Mouse (Mus musculus): ENCODE data around the gene Hpn. TPM values are rescaled to one million over a fixed set of nuclear protein-coding genes. Genes with fewer than 3 reads are reported as not detected.

The Hpn gene
- polyA plus RNA-seq, 1 experiment from 2014 or later, result 77.0 TPM

DNA sequence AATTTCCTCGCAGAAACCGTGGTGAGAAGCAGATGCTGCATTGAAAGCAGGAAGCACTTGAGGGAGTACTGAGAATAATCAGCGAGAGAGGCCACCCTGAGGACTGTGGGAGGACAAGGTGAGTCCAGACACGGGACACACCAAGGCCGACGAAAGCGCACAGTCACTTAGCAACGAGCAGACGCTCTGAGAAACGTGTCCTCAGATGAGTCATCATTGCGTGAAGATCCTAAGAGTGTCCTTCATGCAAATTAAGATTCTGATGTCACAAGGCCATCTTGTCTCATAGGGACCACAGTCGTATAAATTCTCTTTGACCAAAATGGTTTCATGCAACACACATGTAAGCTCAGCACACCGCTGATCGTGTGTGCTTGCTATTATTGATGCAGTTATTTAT, 14.3 kb downstream of the Hpn start:
- Histone ChIP-seq H3K9ac (replicated peaks; ENCODE audit: low read length) (no peak overlapping the region), H3K4me1 (ENCODE audit: insufficient read depth, low read length) (0 out of 2 replicates have a peak, but pooled peaks cover 3% of the 10 kb centered on the region), H3K27me3 (ENCODE audit: insufficient read depth, low read length) (peaks cover 10% of the 10 kb centered on the region; the same call in 1 of the 2 replicates), H3K9me3 (ENCODE audit: low read length) (no peaks in the 10 kb centered on the region), H3K36me3 (ENCODE audit: insufficient read depth, low read length) (no peaks in the 10 kb centered on the region), H3K27ac (ENCODE audit: low read length) (no peak overlapping the region), H3K4me3 (ENCODE audit: low read length) (no peak overlapping the region), H3K4me2 (replicated peaks; ENCODE audit: low read depth, low read length) (no peak overlapping the region)
- no peak for ATAC-seq (ENCODE audit: low FRiP score, low TSS enrichment)
- WGBS, result 73% methylated on average over 14 of the region's 14 CpGs

DNA sequence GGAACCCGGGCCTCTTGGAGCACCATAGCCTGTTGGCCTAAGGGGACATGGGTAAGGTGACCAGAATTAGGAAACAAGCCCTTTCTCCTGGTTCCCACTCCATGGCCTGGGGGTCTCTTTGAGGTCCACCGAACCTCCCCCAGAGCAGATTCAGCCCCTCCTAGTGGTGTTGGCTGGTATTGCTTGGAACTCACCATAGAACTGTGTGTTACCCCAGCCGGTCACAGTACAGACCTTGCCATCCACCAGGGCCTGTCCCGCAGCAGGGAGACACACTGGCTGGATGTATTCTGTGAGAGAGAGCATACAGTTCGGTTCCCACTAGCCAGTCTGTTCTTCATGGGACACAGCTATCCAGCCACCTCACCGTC, 15.5 kb downstream of the Hpn start:
- Histone ChIP-seq H3K4me1 (ENCODE audit: insufficient read depth, low read length) (0 out of 2 replicates have a peak, but pooled peaks cover 3% of the 10 kb centered on the region), H3K27ac (ENCODE audit: low read length) (no peak overlapping the region), H3K4me2 (replicated peaks; ENCODE audit: low read depth, low read length) (no peak overlapping the region), H3K27me3 (ENCODE audit: insufficient read depth, low read length) (peaks cover 10% of the 10 kb centered on the region; the same call in 1 of the 2 replicates), H3K9ac (replicated peaks; ENCODE audit: low read length) (no peak overlapping the region), H3K36me3 (ENCODE audit: insufficient read depth, low read length) (no peaks in the 10 kb centered on the region), H3K4me3 (ENCODE audit: low read length) (no peak overlapping the region), H3K9me3 (ENCODE audit: low read length) (no peaks in the 10 kb centered on the region)
- ATAC-seq (ENCODE audit: low FRiP score, low TSS enrichment), result no peak
- 87% methylated on average over 6 of the region's 6 CpGs for WGBS

DNA sequence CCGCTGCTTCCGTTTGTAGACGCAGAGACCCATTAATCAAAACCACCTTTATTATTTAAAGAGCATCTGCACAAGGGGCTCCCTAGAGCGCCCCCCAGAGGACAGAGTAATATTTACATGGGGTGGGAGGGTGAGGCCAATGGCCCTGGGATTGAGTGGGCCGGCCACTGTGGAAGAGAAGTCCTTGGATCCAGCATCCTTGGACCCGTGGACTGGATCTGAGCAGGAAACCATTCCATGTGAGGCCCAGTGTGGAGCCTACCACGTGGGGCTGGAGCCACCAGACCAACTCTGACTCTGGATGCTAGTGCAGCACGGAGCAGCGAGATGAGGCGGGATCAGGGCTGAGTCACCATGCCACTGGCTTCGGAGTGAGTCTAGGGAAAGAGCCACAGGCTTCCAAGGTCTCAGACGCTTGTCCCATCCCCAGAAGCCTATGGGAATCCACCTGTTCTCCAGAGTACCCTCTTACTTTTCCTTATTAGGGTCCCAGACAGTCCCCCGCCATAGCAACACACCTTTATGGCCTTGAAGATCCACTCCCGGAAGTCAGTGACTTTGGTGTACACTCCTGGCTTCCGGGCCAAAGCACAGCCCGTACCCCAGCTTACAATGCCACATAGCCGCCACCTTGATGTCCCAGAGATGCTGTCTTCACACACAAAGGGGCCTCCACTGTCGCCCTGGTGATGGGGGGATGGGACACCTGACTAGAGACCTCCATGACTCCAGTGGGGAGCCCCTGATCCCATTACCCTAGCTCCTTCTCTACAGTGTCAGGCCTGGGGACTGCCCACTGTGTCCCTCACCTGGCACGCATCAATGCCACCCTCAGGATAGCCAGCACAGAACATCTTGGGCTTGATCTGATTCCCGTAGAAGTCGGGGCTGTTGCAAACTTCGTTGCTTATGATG, 16.1 kb downstream of the Hpn start:
- Histone ChIP-seq H3K4me3 (ENCODE audit: low read length) (no peak overlapping the region), H3K36me3 (ENCODE audit: insufficient read depth, low read length) (no peaks in the 10 kb centered on the region), H3K27me3 (ENCODE audit: insufficient read depth, low read length) (peaks cover 6% of the 10 kb centered on the region; the same call in 1 of the 2 replicates), H3K9me3 (ENCODE audit: low read length) (no peaks in the 10 kb centered on the region), H3K9ac (replicated peaks; ENCODE audit: low read length) (no peak overlapping the region), H3K4me2 (replicated peaks; ENCODE audit: low read depth, low read length) (no peak overlapping the region), H3K4me1 (ENCODE audit: insufficient read depth, low read length) (0 out of 2 replicates have a peak, but pooled peaks cover 3% of the 10 kb centered on the region), H3K27ac (ENCODE audit: low read length) (no peak overlapping the region)
- 79% methylated on average over 22 of the region's 22 CpGs for WGBS
- no peak for ATAC-seq (ENCODE audit: low FRiP score, low TSS enrichment)

DNA sequence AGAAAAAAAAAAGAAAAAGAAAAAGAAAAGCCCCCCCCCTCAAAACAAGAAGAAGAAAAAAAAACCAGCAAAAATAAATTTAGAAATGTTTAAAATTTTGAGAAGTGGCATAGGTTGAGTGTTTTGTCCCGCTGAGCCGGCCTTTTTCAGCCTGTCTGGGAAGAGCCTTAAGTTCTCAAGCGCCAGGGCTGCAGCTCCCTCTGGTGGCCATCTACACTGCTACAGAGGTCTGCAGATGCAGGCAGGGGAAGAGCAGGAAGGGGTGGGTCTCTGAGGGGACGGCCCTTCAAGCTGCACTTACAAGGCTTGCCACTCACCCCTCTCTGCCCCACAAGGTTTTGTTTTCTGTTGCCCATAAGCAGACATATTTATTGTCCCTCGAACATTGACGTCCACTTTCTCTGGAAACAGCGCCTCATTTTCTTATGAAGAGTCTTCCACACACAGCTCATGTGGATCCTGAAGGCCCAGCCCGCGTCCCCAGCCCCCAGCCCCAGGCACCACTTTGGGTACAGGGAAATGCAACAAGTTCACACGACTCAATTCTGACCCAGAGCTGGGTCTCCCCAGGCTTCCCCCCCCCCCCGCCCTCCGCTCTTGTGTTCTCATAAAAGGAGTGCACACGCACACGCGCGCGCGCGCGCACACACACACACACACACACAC, 17.4 kb downstream of the Hpn start:
- H3K4me3 ChIP-seq (ENCODE audit: low read length), result peak overlapping the region; percentile 24
- H3K9me3 ChIP-seq (ENCODE audit: low read length), result no peaks in the 10 kb centered on the region
- peak overlapping the region; percentile 46 for H3K4me2 ChIP-seq (replicated peaks; ENCODE audit: low read depth, low read length)
- 32% methylated on average over 19 of the region's 20 CpGs for WGBS
- no peak overlapping the region for H3K27ac ChIP-seq (ENCODE audit: low read length)
- H3K27me3 ChIP-seq (ENCODE audit: insufficient read depth, low read length), result 0 out of 2 replicates have a peak, but pooled peaks cover 3% of the 10 kb centered on the region
- H3K36me3 ChIP-seq (ENCODE audit: insufficient read depth, low read length), result no peaks in the 10 kb centered on the region
- peak; percentile 95 for ATAC-seq (ENCODE audit: low FRiP score, low TSS enrichment)
- peak overlapping the region; percentile 35; the same call in 1 of the 2 replicates for H3K9ac ChIP-seq (replicated peaks; ENCODE audit: low read length)
- H3K4me1 ChIP-seq (ENCODE audit: insufficient read depth, low read length), result 0 out of 2 replicates have a peak, but pooled peaks cover 3% of the 10 kb centered on the region

DNA sequence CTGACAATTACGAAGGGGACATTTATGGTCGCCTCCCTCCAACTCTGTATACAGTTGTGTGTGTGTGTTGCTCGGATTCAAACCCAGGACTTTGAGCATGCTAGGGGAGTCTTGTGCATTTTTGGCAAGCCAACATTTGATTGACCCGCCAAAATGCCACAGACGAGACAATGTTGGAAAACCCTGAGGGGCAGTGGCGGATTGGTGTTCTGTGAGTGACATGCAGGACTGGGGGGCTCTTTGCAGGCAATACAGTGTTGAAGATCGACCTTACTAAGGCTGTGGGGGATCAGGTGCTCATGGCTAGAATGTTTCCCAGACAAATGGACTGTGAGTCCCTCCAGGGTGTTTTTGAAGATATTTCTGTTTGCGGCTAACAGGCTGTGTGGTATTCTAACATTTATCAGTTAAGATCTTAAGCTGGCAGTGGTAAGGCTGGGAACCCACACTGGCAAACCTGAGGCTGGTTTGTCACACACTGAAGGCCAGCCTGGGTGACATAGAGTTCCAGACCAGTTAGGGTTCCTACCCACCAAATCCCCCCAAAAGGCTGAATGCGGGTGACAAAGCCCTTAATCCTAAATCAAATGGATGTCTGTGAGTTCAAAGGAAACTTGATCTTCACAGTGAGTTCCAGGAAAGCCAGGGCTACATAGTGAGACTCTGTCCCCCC, 18.1 kb downstream of the Hpn start:
- 73% methylated on average over 9 of the region's 9 CpGs for WGBS
- H3K27ac ChIP-seq (ENCODE audit: low read length), result no peak overlapping the region

DNA sequence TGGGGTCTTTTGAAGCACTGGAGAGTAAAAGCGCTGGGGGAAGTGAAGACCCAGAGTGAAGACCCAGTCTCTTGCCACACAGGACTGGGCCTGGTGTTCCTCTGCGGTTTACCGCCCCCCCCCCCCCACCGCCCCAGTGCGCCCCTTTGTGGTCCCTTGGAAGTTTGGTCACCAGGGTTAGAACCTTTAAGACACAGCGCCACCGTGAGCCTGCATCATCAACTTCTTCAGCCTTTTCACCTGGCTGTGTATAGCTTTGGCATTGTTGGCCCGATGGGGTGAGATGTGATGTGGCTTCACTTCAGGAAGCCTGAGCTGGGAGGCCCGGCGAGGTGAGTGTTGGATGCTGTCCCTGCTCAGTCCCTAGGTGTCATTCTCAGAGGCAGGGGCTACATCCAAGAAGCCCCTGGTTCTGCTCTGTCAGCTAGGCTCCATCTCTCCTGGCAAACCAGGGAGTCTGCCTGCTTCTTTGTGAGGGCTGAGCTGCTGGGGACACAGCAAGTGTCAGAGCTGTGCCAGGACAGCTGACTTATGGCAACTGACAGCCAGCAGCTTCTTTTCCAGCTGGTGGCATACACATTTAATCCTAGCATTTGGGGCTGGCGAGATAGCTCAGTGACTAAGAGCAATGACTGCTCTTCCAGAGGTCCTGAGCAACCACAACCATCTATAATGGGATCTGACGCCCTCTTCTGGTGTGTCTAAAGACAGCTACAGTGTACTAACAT, 20.2 kb downstream of the Hpn start:
- Histone ChIP-seq H3K4me3 (ENCODE audit: low read length) (no peak overlapping the region), H3K9me3 (ENCODE audit: low read length) (no peaks in the 10 kb centered on the region), H3K9ac (replicated peaks; ENCODE audit: low read length) (no peak overlapping the region), H3K27me3 (ENCODE audit: insufficient read depth, low read length) (no peaks in the 10 kb centered on the region), H3K27ac (ENCODE audit: low read length) (no peak overlapping the region), H3K4me1 (ENCODE audit: insufficient read depth, low read length) (0 out of 2 replicates have a peak, but pooled peaks cover 3% of the 10 kb centered on the region), H3K4me2 (replicated peaks; ENCODE audit: low read depth, low read length) (no peak overlapping the region), H3K36me3 (ENCODE audit: insufficient read depth, low read length) (no peaks in the 10 kb centered on the region)
- 30% methylated on average over 12 of the region's 12 CpGs for WGBS
- ATAC-seq (ENCODE audit: low FRiP score, low TSS enrichment), result no peak

More for the DNA sequence above, 18.1 kb downstream of the Hpn start:
- H3K9ac ChIP-seq (replicated peaks; ENCODE audit: low read length), result no peak overlapping the region
- no peaks in the 10 kb centered on the region for H3K36me3 ChIP-seq (ENCODE audit: insufficient read depth, low read length)
- no peaks in the 10 kb centered on the region for H3K9me3 ChIP-seq (ENCODE audit: low read length)
- no peak for ATAC-seq (ENCODE audit: low FRiP score, low TSS enrichment)
- no peaks in the 10 kb centered on the region for H3K27me3 ChIP-seq (ENCODE audit: insufficient read depth, low read length)
- 0 out of 2 replicates have a peak, but pooled peaks cover 3% of the 10 kb centered on the region for H3K4me1 ChIP-seq (ENCODE audit: insufficient read depth, low read length)
- no peak overlapping the region for H3K4me3 ChIP-seq (ENCODE audit: low read length)
- no peak overlapping the region for H3K4me2 ChIP-seq (replicated peaks; ENCODE audit: low read depth, low read length)

DNA sequence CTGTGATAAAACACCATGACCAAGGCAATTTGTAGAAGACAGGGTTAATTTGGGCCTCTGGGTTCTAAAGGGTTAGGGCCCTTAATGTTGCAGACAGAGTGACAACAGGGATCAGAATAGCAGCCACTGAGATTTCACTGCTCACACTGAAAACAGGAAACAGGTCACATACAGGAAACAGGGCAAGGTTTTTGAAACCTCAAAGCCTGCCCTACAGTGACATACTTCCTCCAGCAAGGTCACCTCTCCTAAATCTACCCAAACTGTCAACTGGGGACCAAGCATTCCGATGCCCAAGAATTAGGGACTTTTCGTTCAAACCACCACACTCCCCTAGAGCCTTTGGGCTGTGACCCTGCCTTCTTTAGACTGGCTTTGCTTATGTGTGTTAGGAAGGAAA, 25.4 kb downstream of the Hpn start:
- ATAC-seq (ENCODE audit: low FRiP score, low TSS enrichment), result no peak
- Histone ChIP-seq H3K9ac (replicated peaks; ENCODE audit: low read length) (no peak overlapping the region), H3K4me3 (ENCODE audit: low read length) (no peak overlapping the region), H3K4me2 (replicated peaks; ENCODE audit: low read depth, low read length) (no peak overlapping the region), H3K27me3 (ENCODE audit: insufficient read depth, low read length) (no peaks in the 10 kb centered on the region), H3K4me1 (ENCODE audit: insufficient read depth, low read length) (0 out of 2 replicates have a peak, but pooled peaks cover 6% of the 10 kb centered on the region), H3K9me3 (ENCODE audit: low read length) (no peaks in the 10 kb centered on the region), H3K36me3 (ENCODE audit: insufficient read depth, low read length) (no peaks in the 10 kb centered on the region), H3K27ac (ENCODE audit: low read length) (no peak overlapping the region)
- WGBS, result 51% methylated on average over 2 of the region's 2 CpGs

DNA sequence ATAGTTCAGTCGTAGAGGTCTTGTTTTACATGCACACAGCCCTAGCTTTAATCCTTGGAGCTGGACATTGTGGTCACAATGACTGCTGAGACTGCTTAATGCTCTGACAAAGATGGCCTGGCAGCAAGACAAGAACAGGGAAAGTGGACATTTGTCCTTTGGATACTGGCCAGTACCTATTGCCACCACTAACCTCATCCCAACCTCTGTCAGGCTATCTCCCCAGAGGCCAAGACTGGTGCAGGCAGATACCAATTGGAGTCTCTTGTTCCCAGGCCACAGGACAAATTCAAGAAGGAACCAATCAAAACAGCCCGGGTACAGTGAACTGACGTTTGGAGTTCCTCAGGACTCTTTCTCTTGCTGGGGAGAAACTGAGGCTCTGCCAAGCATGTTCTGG, 26.9 kb downstream of the Hpn start:
- H3K9ac ChIP-seq (replicated peaks; ENCODE audit: low read length), result no peak overlapping the region
- no peaks in the 10 kb centered on the region for H3K27me3 ChIP-seq (ENCODE audit: insufficient read depth, low read length)
- 65% methylated on average over 3 of the region's 3 CpGs for WGBS
- no peak overlapping the region for H3K4me2 ChIP-seq (replicated peaks; ENCODE audit: low read depth, low read length)
- no peaks in the 10 kb centered on the region for H3K9me3 ChIP-seq (ENCODE audit: low read length)
- H3K4me3 ChIP-seq (ENCODE audit: low read length), result no peak overlapping the region
- 0 out of 2 replicates have a peak, but pooled peaks cover 13% of the 10 kb centered on the region for H3K4me1 ChIP-seq (ENCODE audit: insufficient read depth, low read length)
- H3K36me3 ChIP-seq (ENCODE audit: insufficient read depth, low read length), result no peaks in the 10 kb centered on the region
- H3K27ac ChIP-seq (ENCODE audit: low read length), result no peak overlapping the region
- no peak for ATAC-seq (ENCODE audit: low FRiP score, low TSS enrichment)

DNA sequence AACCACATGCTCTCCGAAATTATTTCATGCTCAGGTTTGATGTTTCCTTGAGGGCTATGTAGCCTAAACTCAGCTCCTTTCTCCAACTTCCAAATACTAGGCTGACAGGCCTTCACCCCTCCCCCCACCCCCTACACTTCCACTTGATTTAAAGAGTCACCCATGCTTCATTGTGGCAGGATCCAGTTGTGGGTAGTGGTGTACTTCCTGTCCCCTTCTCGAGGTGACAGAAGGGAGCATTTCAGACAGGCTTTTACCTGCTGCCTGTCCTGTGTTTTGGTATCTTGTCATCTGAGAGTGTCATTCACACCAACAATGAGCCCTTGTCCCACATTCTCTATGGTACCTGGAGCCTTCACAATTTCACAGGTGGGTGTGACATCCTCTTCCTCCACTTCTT, 27.8 kb downstream of the Hpn start:
- no peak overlapping the region for H3K9ac ChIP-seq (replicated peaks; ENCODE audit: low read length)
- H3K36me3 ChIP-seq (ENCODE audit: insufficient read depth, low read length), result no peaks in the 10 kb centered on the region
- H3K4me2 ChIP-seq (replicated peaks; ENCODE audit: low read depth, low read length), result no peak overlapping the region
- H3K27ac ChIP-seq (ENCODE audit: low read length), result no peak overlapping the region
- ATAC-seq (ENCODE audit: low FRiP score, low TSS enrichment), result no peak
- H3K9me3 ChIP-seq (ENCODE audit: low read length), result no peaks in the 10 kb centered on the region
- no peaks in the 10 kb centered on the region for H3K27me3 ChIP-seq (ENCODE audit: insufficient read depth, low read length)
- WGBS, result 26% methylated on average over 2 of the region's 2 CpGs
- no peak overlapping the region for H3K4me3 ChIP-seq (ENCODE audit: low read length)
- 0 out of 2 replicates have a peak, but pooled peaks cover 13% of the 10 kb centered on the region for H3K4me1 ChIP-seq (ENCODE audit: insufficient read depth, low read length)
